Mouse (Mus musculus) CH12.LX (cell line): ENCODE measurements at regions not wholly inside any gene's neighbourhood (a gene's known extent, or its start where the extent isn't known, plus 50 kb on each side); places are given as distances from the start of the nearest gene placed in this dataset.

Experiments used
- GABPA ChIP-seq: IDR thresholded peaks from 2 replicates; pipeline ENCODE4 v1.6.1; 2012; ENCODE audit warnings: low read depth, low read length, improper control_type of control experiment, inconsistent platforms; ENCODE audit not compliant: insufficient replicate concordance
- MAZ ChIP-seq: IDR thresholded peaks from 2 replicates; pipeline ENCODE4 v1.6.1; 2012; ENCODE audit warnings: low read depth, mild to moderate bottlenecking, inconsistent platforms, low read length, improper control_type of control experiment, moderate library complexity
- MXI1 ChIP-seq: IDR thresholded peaks from 2 replicates; pipeline ENCODE4 v1.6.1; 2011; ENCODE audit warnings: mild to moderate bottlenecking, low read depth, low read length, improper control_type of control experiment

GRCm38 (mm10) chr14:37430656-37431055 is 295.6 kb upstream of the Ghitm start:
- TF ChIP-seq GABPA (no peak), MXI1 (no peak), MAZ (no peak)
